Mouse (Mus musculus) small intestine, adult 2 months (tissue): ENCODE measurements around the gene 4930452B06Rik.

Source experiments
- CTCF ChIP-seq: fragments of 200-500 bp; IDR thresholded peaks from 2 replicates; pipeline ENCODE4 v1.5.1; 2012; ENCODE audit warnings: low read depth, mild to moderate bottlenecking, control low read depth, inconsistent platforms, low read length, moderate library complexity, mixed read lengths; ENCODE audit not compliant: insufficient replicate concordance, insufficient read length; ENCODE audit errors: extremely low read depth
- POLR2A ChIP-seq: fragments of 200-500 bp; IDR thresholded peaks from 2 replicates; pipeline ENCODE4 v1.6.1; 2012; ENCODE audit warnings: low read depth, mild to moderate bottlenecking, control low read depth, inconsistent platforms, low read length, moderate library complexity

DNA sequence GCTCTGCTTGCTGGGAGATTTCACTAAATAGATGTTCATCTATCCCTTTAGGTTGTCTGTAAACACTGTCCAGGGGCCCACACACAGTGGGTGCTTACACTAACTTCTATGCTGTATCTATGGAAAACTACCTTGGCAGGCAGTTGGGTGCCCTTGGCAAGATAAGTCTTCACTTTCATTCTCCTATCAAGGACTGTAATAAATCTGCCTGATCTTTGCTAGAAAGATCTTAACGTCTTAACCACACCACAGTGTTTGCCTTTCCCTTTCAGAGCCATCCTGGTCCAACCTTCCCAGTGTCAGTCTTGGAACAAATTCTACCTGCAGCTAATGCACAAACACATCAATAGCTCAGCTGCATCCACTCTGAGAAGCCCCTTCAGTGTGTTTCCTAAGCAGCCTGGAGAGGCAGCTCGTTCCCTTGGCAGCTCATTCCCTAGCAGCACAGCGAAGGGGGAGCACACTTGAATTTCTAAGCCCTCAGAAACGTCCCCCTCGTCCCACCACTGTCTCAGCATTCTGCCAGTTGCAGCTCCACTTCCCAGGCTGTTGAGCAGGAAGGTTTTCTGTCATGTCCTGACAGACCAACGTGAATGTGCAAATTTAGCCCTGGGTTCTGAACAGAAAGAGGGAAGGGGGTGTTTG lies 273.7 kb downstream of the 4930452B06Rik start:
- TF ChIP-seq CTCF (no peak), POLR2A (no peak)
